30 mouse cellular contexts compared by ENCODE assay signal in the genomic region with DNA sequence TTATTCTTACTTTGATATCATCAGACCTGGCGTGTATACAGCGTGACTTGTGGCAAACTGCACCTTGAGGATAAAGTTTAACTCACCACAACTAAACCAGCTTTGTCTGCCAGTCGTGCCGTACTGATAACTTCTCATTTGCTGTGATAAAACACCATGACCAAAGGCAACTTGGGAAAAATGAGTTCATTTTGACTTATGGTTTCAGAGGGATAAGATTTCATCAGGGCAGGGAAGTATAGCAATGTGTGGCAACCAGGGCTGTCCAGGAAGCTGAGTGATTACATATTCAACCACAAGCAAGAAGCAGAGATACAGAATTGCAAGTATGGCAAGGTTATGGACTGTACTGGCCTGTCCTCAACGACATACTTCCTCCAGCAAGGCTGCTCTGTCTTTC.
DNase-seq lines count a peak whose midpoint lies in the region; ATAC-seq and TF ChIP-seq lines count a peak whose summit lies in the region.
"Had no signal": no experiment of that assay in that cellular context is flagged by ENCODE, and none has a peak within 500 bp of the region (broad histone marks: within the 10 kb centered on the region; RNA-seq: fewer than 3 reads in every experiment).

No protein-coding gene starts in this region.

- no peak for TF ChIP-seq EP300 in liver, postnatal 0 days (IDR thresholded peaks at IDR 0.05; ENCODE audit: low read depth)

- no peaks in the 10 kb centered on the region for H3K9me3 ChIP-seq in liver, postnatal 0 days (ENCODE audit: low read length)
- no peaks in the 10 kb centered on the region for H3K9me3 ChIP-seq in liver, embryonic 12.5 days (replicated peaks)
- H3K9me3 ChIP-seq: embryonic facial prominence, embryonic 10.5 days; embryonic facial prominence, embryonic 13.5 days; forebrain, embryonic 12.5 days; forebrain, embryonic 15.5 days; G1E; heart, embryonic 10.5 days; heart, embryonic 13.5 days had no signal

- H3K4me3 ChIP-seq in liver, postnatal 0 days (ENCODE audit: low read depth, low read length): no peak overlapping the region
- H3K4me3 ChIP-seq in liver, embryonic 12.5 days: no peak overlapping the region
- H3K4me3 ChIP-seq: embryonic facial prominence, embryonic 10.5 days; embryonic facial prominence, embryonic 13.5 days; erythroblast, embryonic 14.5 days; forebrain, embryonic 12.5 days; forebrain, embryonic 15.5 days; heart, adult 2 months; heart, embryonic 10.5 days; heart, embryonic 13.5 days had no signal

- no peaks in the 10 kb centered on the region for H3K36me3 ChIP-seq in liver, postnatal 0 days (replicated peaks; ENCODE audit: insufficient read depth, low read length)
- no peaks in the 10 kb centered on the region for H3K36me3 ChIP-seq in liver, embryonic 12.5 days
- H3K36me3 ChIP-seq: embryonic facial prominence, embryonic 10.5 days; embryonic facial prominence, embryonic 13.5 days; forebrain, embryonic 12.5 days; forebrain, embryonic 15.5 days; G1E; heart, embryonic 10.5 days; heart, embryonic 13.5 days had no signal

- H3K27ac ChIP-seq in liver, postnatal 0 days (ENCODE audit: low read depth): no peak overlapping the region
- H3K27ac ChIP-seq in liver, embryonic 12.5 days: no peak overlapping the region
- H3K27ac ChIP-seq: embryonic facial prominence, embryonic 10.5 days; embryonic facial prominence, embryonic 13.5 days; forebrain, embryonic 12.5 days; forebrain, embryonic 15.5 days; heart, adult 2 months; heart, embryonic 10.5 days; heart, embryonic 13.5 days; hindbrain, embryonic 14.5 days; hindbrain, postnatal 0 days had no signal

- H3K4me2 ChIP-seq in liver, postnatal 0 days (ENCODE audit: low read depth, low read length): no peak overlapping the region
- no peak overlapping the region for H3K4me2 ChIP-seq in liver, embryonic 12.5 days
- H3K4me2 ChIP-seq: embryonic facial prominence, embryonic 13.5 days; forebrain, embryonic 12.5 days; forebrain, embryonic 15.5 days; heart, embryonic 13.5 days; hindbrain, embryonic 14.5 days had no signal

- no peak overlapping the region for H3K9ac ChIP-seq in liver, postnatal 0 days (replicated peaks)
- no peak overlapping the region for H3K9ac ChIP-seq in liver, embryonic 12.5 days
- H3K9ac ChIP-seq: embryonic facial prominence, embryonic 13.5 days; forebrain, embryonic 12.5 days; forebrain, embryonic 15.5 days; heart, embryonic 13.5 days; hindbrain, embryonic 14.5 days had no signal

- no peaks in the 10 kb centered on the region for H3K4me1 ChIP-seq in liver, postnatal 0 days (ENCODE audit: insufficient read depth)
- no peaks in the 10 kb centered on the region for H3K4me1 ChIP-seq in liver, embryonic 12.5 days
- H3K4me1 ChIP-seq: embryonic facial prominence, embryonic 10.5 days; embryonic facial prominence, embryonic 13.5 days; forebrain, embryonic 12.5 days; forebrain, embryonic 15.5 days; heart, embryonic 10.5 days; heart, embryonic 13.5 days had no signal

- WGBS in liver, postnatal 0 days (ENCODE audit: insufficient replicate concordance): 52% methylated on average over 5 of the region's 5 CpGs
- 40% methylated on average over 5 of the region's 5 CpGs for WGBS in liver, embryonic 12.5 days (ENCODE audit: insufficient replicate concordance)

- no peaks in the 10 kb centered on the region for H3K27me3 ChIP-seq in liver, postnatal 0 days (ENCODE audit: insufficient read depth, low read length)
- no peaks in the 10 kb centered on the region for H3K27me3 ChIP-seq in liver, embryonic 12.5 days (replicated peaks)
- H3K27me3 ChIP-seq: CH12.LX; embryonic facial prominence, embryonic 13.5 days; forebrain, embryonic 12.5 days; forebrain, embryonic 15.5 days; heart, embryonic 13.5 days had no signal

- no peak for DNase-seq in liver, postnatal 0 days
- peak; percentile 42 for DNase-seq in MEL-GATA-1-ER (ENCODE audit: extremely low read depth, low read depth)
- no peak for DNase-seq in natural killer cell, adult 2 months (ENCODE audit: low spot score in 2 of 2)
- DNase-seq in adrenal gland, postnatal 10 days: no peak
- DNase-seq: adrenal gland, adult 8-10 months; adrenal gland, postnatal 36 days; cerebellum, adult 18-20 months; cerebellum, adult 9-10 months; cerebellum, postnatal 14 days; embryo, embryonic 11 days; gastrocnemius, postnatal 25 days; heart, adult 2 months; heart, postnatal 14 days; heart, postnatal 4 days had no signal

- TF ChIP-seq CTCF in liver, postnatal 0 days (IDR thresholded peaks at IDR 0.05; ENCODE audit: low read depth): no peak

- ATAC-seq in liver, postnatal 0 days: 0 out of 2 replicates have a peak, but pooled peaks have one; percentile 25
- no peak for ATAC-seq in liver, embryonic 12.5 days
- peak; percentile 63; the same call in 1 of the 2 replicates for ATAC-seq in megakaryocyte, adult 5-6 weeks (ENCODE audit: poor library complexity, severe bottlenecking)
- ATAC-seq in CD4-positive, CD25-positive, alpha-beta regulatory T cell, adult 4 months: no peak
- ATAC-seq: activated CD4-positive, CD25-positive, alpha-beta regulatory T cell, adult 4 months; forebrain, embryonic 15.5 days; hindbrain, postnatal 0 days; inflammation-experienced regulatory T-cells, adult 6 months had no signal

Comparison
In these comparisons a context has a peak if more than half of its experiments do, and no peak if none do; other contexts are left out.
1. ATAC-seq: peak in liver, postnatal 0 days (single experiment) and megakaryocyte, adult 5-6 weeks (single experiment); none in liver, embryonic 12.5 days (single experiment) and CD4-positive, CD25-positive, alpha-beta regulatory T cell, adult 4 months (single experiment).